Mouse (Mus musculus): ENCODE measurements at regions not wholly inside any gene's neighbourhood (a gene's known extent, or its start where the extent isn't known, plus 50 kb on each side); places are given as distances from the start of the nearest gene placed in this dataset.

- TF ChIP-seq POLR2A (IDR thresholded peaks at IDR 0.05; ENCODE audit: control insufficient read depth, extremely low read depth, insufficient read depth, low read length, poor library complexity), result no peak
- TF ChIP-seq CTCF (IDR thresholded peaks at IDR 0.05; ENCODE audit: borderline replicate concordance, control insufficient read depth, extremely low read depth, insufficient read depth, low read length, poor library complexity), result no peak
Observed at GRCm38 (mm10) chr12:51060931-51061330, 286.9 kb upstream of the G2e3 start.
